Mouse (Mus musculus) CH12.LX (cell line): Measurements from ENCODE around the gene Slc44a1. TPM values are rescaled to one million over a fixed set of nuclear protein-coding genes. Genes with fewer than 3 reads are reported as not detected.

ENCODE experiments used
- DNase-seq: peaks from one replicate; pipeline ENCODE4 v3.0.0-alpha.2; 2013; ENCODE audit errors: extremely low read depth
- H3K27ac ChIP-seq: 2 replicates; pipeline ENCODE4 v1.5.1; 2012; ENCODE audit warnings: low read depth, mild to moderate bottlenecking, control low read depth, moderate library complexity; ENCODE audit not compliant: insufficient read depth
- H3K27me3 ChIP-seq: replicated peaks from 2 replicates; pipeline ENCODE3; 2012; ENCODE audit warnings: inconsistent platforms
- H3K36me3 ChIP-seq, 2 experiments: replicated peaks in 1 of 2; 2 replicates each; pipeline versions ENCODE3 to v1.6.1; 2012; ENCODE audit warnings: inconsistent platforms in 1 of 2, low read length in 1 of 2, mild to moderate bottlenecking in 1 of 2, mixed read lengths in 1 of 2, moderate library complexity in 1 of 2; ENCODE audit not compliant: control insufficient read depth in 1 of 2, insufficient read depth in 1 of 2
- H3K4me1 ChIP-seq, 2 experiments: 2 replicates each; pipeline ENCODE4 v1.6.1; 2012; ENCODE audit warnings: inconsistent platforms in 1 of 2, moderate library complexity in 1 of 2; ENCODE audit not compliant: insufficient read depth in 2 of 2, control insufficient read depth in 1 of 2
- H3K4me2 ChIP-seq: 2 replicates; pipeline ENCODE4 v1.6.1; 2012; ENCODE audit warnings: low read depth, mild to moderate bottlenecking, control low read depth; ENCODE audit not compliant: poor library complexity, insufficient read depth, severe bottlenecking
- H3K4me3 ChIP-seq, 3 experiments: fragments of 150-350 bp in 1 of 3; sonication (generic) in 1 of 3; replicated peaks in 1 of 3; 2 replicates each; pipeline versions ENCODE3 to v1.5.1; 2011 to 2012; ENCODE audit warnings: low read depth in 2 of 3, low read length in 2 of 3, mild to moderate bottlenecking in 2 of 3, moderate library complexity in 2 of 3, control low read depth in 1 of 3, improper control_type of control experiment in 1 of 3, inconsistent platforms in 1 of 3, mixed read lengths in 1 of 3; ENCODE audit not compliant: poor library complexity in 1 of 3
- H3K79me2 ChIP-seq: replicated peaks from 2 replicates; pipeline ENCODE4 v1.6.1; 2012; ENCODE audit warnings: mild to moderate bottlenecking, moderate library complexity; ENCODE audit not compliant: control insufficient read depth, poor library complexity, insufficient read depth, severe bottlenecking; ENCODE audit errors: extremely low read depth
- H3K9ac ChIP-seq: 2 replicates; pipeline ENCODE4 v1.6.1; 2012; ENCODE audit warnings: low read depth, mild to moderate bottlenecking, control low read depth, moderate library complexity; ENCODE audit not compliant: insufficient read depth
- H3K9me3 ChIP-seq: replicated peaks from 2 replicates; pipeline ENCODE3; 2012; ENCODE audit warnings: low read length, inconsistent platforms, mixed read lengths
- BHLHE40 ChIP-seq: IDR thresholded peaks from 2 replicates; pipeline ENCODE4 v1.6.1; 2011; ENCODE audit warnings: mild to moderate bottlenecking, low read depth, low read length, improper control_type of control experiment
- CHD2 ChIP-seq: IDR thresholded peaks from 2 replicates; pipeline ENCODE4 v1.6.1; 2011; ENCODE audit warnings: low read length, improper control_type of control experiment
- CTCF ChIP-seq, 2 experiments: IDR thresholded peaks in 1 of 2; conservative IDR thresholded peaks in 1 of 2; 2 replicates each; pipeline ENCODE4 v1.5.1; 2011 to 2012; ENCODE audit warnings: low read depth in 2 of 2, low read length in 2 of 2, improper control_type of control experiment in 1 of 2, inconsistent platforms in 1 of 2, mild to moderate bottlenecking in 1 of 2, moderate library complexity in 1 of 2
- ELF1 ChIP-seq: IDR thresholded peaks from 2 replicates; pipeline ENCODE4 v1.6.1; 2014; ENCODE audit warnings: low read depth, mild to moderate bottlenecking, inconsistent platforms, low read length, improper control_type of control experiment
- EP300 ChIP-seq: IDR thresholded peaks from 2 replicates; pipeline ENCODE4 v1.6.1; 2011; ENCODE audit warnings: low read length, improper control_type of control experiment
- ETS1 ChIP-seq: conservative IDR thresholded peaks from 2 replicates; pipeline ENCODE4 v1.6.1; 2012; ENCODE audit warnings: low read depth, mild to moderate bottlenecking, inconsistent platforms, low read length, improper control_type of control experiment, moderate library complexity
- GABPA ChIP-seq: IDR thresholded peaks from 2 replicates; pipeline ENCODE4 v1.6.1; 2012; ENCODE audit warnings: low read depth, low read length, improper control_type of control experiment, inconsistent platforms; ENCODE audit not compliant: insufficient replicate concordance
- HCFC1 ChIP-seq: IDR thresholded peaks from 2 replicates; pipeline ENCODE4 v1.6.1; 2012; ENCODE audit warnings: low read depth, mild to moderate bottlenecking, inconsistent platforms, low read length, improper control_type of control experiment
- IRF4 ChIP-seq: IDR thresholded peaks from 2 replicates; pipeline ENCODE4 v1.6.1; 2014; ENCODE audit warnings: low read depth, mild to moderate bottlenecking, inconsistent platforms, low read length, improper control_type of control experiment
- JUND ChIP-seq: conservative IDR thresholded peaks from 2 replicates; pipeline ENCODE4 v1.6.1; 2011; ENCODE audit warnings: low read depth, low read length, improper control_type of control experiment
- MAFK ChIP-seq: IDR thresholded peaks from 2 replicates; pipeline ENCODE4 v1.6.1; 2011; ENCODE audit warnings: low read length, improper control_type of control experiment; ENCODE audit not compliant: insufficient replicate concordance
- MAX ChIP-seq: IDR thresholded peaks from 2 replicates; pipeline ENCODE4 v1.6.1; 2011; ENCODE audit warnings: low read length, improper control_type of control experiment
- MAZ ChIP-seq: IDR thresholded peaks from 2 replicates; pipeline ENCODE4 v1.6.1; 2012; ENCODE audit warnings: low read depth, mild to moderate bottlenecking, inconsistent platforms, low read length, improper control_type of control experiment, moderate library complexity
- MEF2A ChIP-seq: IDR thresholded peaks from 2 replicates; pipeline ENCODE4 v1.6.1; 2014; ENCODE audit warnings: low read depth, mild to moderate bottlenecking, inconsistent platforms, low read length, improper control_type of control experiment, borderline replicate concordance
- MXI1 ChIP-seq: IDR thresholded peaks from 2 replicates; pipeline ENCODE4 v1.6.1; 2011; ENCODE audit warnings: mild to moderate bottlenecking, low read depth, low read length, improper control_type of control experiment
- MYC ChIP-seq: IDR thresholded peaks from 2 replicates; pipeline ENCODE4 v1.6.1; 2011; ENCODE audit warnings: low read depth, mild to moderate bottlenecking, improper control_type of control experiment, low read length
- NELFE ChIP-seq: IDR thresholded peaks from 2 replicates; pipeline ENCODE4 v1.6.1; 2011; ENCODE audit warnings: low read depth, low read length, improper control_type of control experiment
- NRF1 ChIP-seq: IDR thresholded peaks from 2 replicates; pipeline ENCODE4 v1.6.1; 2014; ENCODE audit warnings: low read depth, mild to moderate bottlenecking, inconsistent platforms, low read length, improper control_type of control experiment, moderate library complexity
- POLR2A ChIP-seq: IDR thresholded peaks from 2 replicates; pipeline ENCODE4 v1.6.1; 2011; ENCODE audit warnings: low read depth, mild to moderate bottlenecking, improper control_type of control experiment, low read length
- POLR2AphosphoS2 ChIP-seq: IDR thresholded peaks from 2 replicates; pipeline ENCODE4 v1.6.1; 2011; ENCODE audit warnings: low read depth, low read length, improper control_type of control experiment
- RAD21 ChIP-seq: IDR thresholded peaks from 2 replicates; pipeline ENCODE4 v1.6.1; 2011; ENCODE audit warnings: low read depth, mild to moderate bottlenecking, low read length, improper control_type of control experiment, moderate library complexity
- RCOR1 ChIP-seq: conservative IDR thresholded peaks from 2 replicates; pipeline ENCODE4 v1.6.1; 2012; ENCODE audit warnings: low read depth, mild to moderate bottlenecking, inconsistent platforms, low read length, improper control_type of control experiment
- SIN3A ChIP-seq: IDR thresholded peaks from 2 replicates; pipeline ENCODE4 v1.6.1; 2012; ENCODE audit warnings: low read length, improper control_type of control experiment, inconsistent platforms
- SMC3 ChIP-seq: IDR thresholded peaks from 2 replicates; pipeline ENCODE4 v1.6.1; 2011; ENCODE audit warnings: low read depth, low read length, improper control_type of control experiment
- TBP ChIP-seq: conservative IDR thresholded peaks from 2 replicates; pipeline ENCODE4 v1.6.1; 2011; ENCODE audit warnings: low read depth, low read length, improper control_type of control experiment
- TCF12 ChIP-seq: IDR thresholded peaks from 2 replicates; pipeline ENCODE4 v1.6.1; 2014; ENCODE audit warnings: low read depth, mild to moderate bottlenecking, inconsistent platforms, low read length, improper control_type of control experiment
- UBTF ChIP-seq: IDR thresholded peaks from 2 replicates; pipeline ENCODE4 v1.6.1; 2012; ENCODE audit warnings: low read depth, mild to moderate bottlenecking, inconsistent platforms, low read length, improper control_type of control experiment, moderate library complexity
- USF1 ChIP-seq: IDR thresholded peaks from 2 replicates; pipeline ENCODE4 v1.6.1; 2014; ENCODE audit warnings: low read depth, mild to moderate bottlenecking, inconsistent platforms, low read length, improper control_type of control experiment
- USF2 ChIP-seq: conservative IDR thresholded peaks from 2 replicates; pipeline ENCODE4 v1.6.1; 2011; ENCODE audit warnings: low read depth, low read length, improper control_type of control experiment
- ZC3H11A ChIP-seq: IDR thresholded peaks from 2 replicates; pipeline ENCODE4 v1.6.1; 2012; ENCODE audit warnings: low read depth, mild to moderate bottlenecking, inconsistent platforms, low read length, improper control_type of control experiment
- ZKSCAN1 ChIP-seq: IDR thresholded peaks from 2 replicates; pipeline ENCODE4 v1.6.1; 2012; ENCODE audit warnings: low read depth, inconsistent platforms, low read length, improper control_type of control experiment, borderline replicate concordance
- ZMIZ1 ChIP-seq: IDR thresholded peaks from 2 replicates; pipeline ENCODE4 v1.6.1; 2012; ENCODE audit warnings: low read depth, mild to moderate bottlenecking, inconsistent platforms, low read length, improper control_type of control experiment
- ZNF384 ChIP-seq: IDR thresholded peaks from 2 replicates; pipeline ENCODE4 v1.6.1; 2012; ENCODE audit warnings: low read depth, low read length, improper control_type of control experiment, inconsistent platforms
- dilution Hi-C: fragments of 300-500 bp; cut with MboI; formaldehyde crosslinking; loops from 2 replicates; pipeline ENCODE4 v1.14.3; 2020; ENCODE audit warnings: low sequenced_read_pairs; ENCODE audit not compliant: extremely low pct_unique_long_range_greater_than_20kb, extremely low pct_ligation_motif_present
- in situ Hi-C: fragments of 300-500 bp; cut with MboI; formaldehyde crosslinking; loops from 3 replicates; pipeline ENCODE4 v1.14.3; 2019; ENCODE audit warnings: low sequenced_read_pairs, low pct_ligation_motif_present, low pct_unique_long_range_greater_than_20kb, mixed read lengths
- polyA plus RNA-seq: library from polyadenylated mRNA; unstranded; fragments of >175 nt; gene quantifications from 2 replicates; pipeline ENCODE4 v1.2.1, GENCODE M21; 2012; ENCODE audit warnings: low read depth; ENCODE audit not compliant: insufficient read length
- total RNA-seq, 2 experiments: library from RNA; depleted of rRNA; stranded (reverse); fragments of 300-350 nt in 1 of 2; fragments of >200 nt in 1 of 2; gene quantifications; 2 replicates each; pipeline ENCODE4 v1.2.3; 2012 to 2014

Slc44a1 gene
- total and polyA plus RNA-seq, 3 experiments = 5.4 to 9.3 (median 6.6) TPM

DNA sequence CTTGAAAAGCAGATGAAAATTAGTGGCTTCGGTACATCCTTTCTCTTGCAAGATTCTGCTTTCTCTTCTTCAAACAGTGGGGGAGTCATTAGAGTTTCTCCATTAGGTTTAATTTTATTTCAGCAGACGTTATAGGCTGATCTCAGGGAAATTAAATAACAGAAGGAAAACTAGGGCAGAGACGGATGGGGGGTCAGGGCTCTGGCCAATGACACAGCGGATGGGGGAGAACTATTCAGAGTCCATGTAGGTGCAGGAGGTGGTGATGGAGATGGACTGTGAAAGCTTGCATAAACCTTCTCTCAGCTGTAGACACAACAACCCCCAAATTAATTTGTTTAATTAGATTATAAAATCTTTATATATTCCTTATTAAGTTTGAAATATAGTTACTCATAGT lies 20.8 kb downstream of the Slc44a1 start:
- in situ Hi-C loops = no loop called here
- no peak for TF ChIP-seq RAD21
- TF ChIP-seq UBTF = no peak
- TF ChIP-seq RCOR1 = no peak
- no peak for TF ChIP-seq ELF1
- TF ChIP-seq MAX = no peak
- TF ChIP-seq JUND = no peak
- TF ChIP-seq EP300 = no peak
- TF ChIP-seq MAFK = no peak
- TF ChIP-seq ETS1 = no peak
- no peak for TF ChIP-seq NRF1
- TF ChIP-seq ZKSCAN1 = no peak
- no peak for TF ChIP-seq NELFE
- TF ChIP-seq SMC3 = no peak
- TF ChIP-seq USF2 = no peak
- no peak for TF ChIP-seq MYC
- no peak for TF ChIP-seq ZNF384
- TF ChIP-seq POLR2AphosphoS2 = no peak
- TF ChIP-seq POLR2A = no peak
- no peak for TF ChIP-seq MAZ
- TF ChIP-seq CTCF (conservative IDR thresholded peaks at IDR 0.05 in 1 of 2, IDR thresholded peaks at IDR 0.05 in 1 of 2; ENCODE audit: low read depth in 2 of 2, low read length in 2 of 2) = no peak
- TF ChIP-seq, all 38 proteins: peak for 0
- Histone ChIP-seq H3K4me3 (no peak overlapping the region), H3K9me3 (no peaks in the 10 kb centered on the region), H3K79me2 (no peaks in the 10 kb centered on the region), H3K27ac (no peak overlapping the region), H3K9ac (no peak overlapping the region), H3K4me2 (no peak overlapping the region), H3K4me1 (peaks cover 0 to 7% of the 10 kb centered on the region in 2 experiments; a peak in 3 of 4 replicates), H3K36me3 (no peaks in the 10 kb centered on the region), H3K27me3 (no peaks in the 10 kb centered on the region)
- no peak for DNase-seq
- dilution Hi-C loops = no loop called here

DNA sequence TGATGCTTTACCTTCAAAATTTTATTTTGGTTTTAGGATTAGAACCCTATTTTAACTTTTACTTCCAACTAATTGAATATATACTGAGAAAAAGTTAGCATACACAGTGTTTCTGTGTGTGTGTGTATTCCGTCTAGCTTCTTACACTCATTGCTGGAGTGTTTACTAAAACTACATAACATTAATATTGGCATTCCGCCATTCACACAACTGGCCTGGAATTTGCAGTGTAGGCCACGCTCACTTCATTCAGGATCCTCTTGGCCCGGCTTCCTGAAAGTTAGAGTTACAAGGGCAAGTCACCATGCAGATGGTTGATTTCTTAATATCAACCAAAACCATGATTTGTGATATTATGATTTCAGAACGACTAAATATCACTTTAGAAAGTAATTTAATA lies 21.9 kb downstream of the Slc44a1 start:
- no peaks in the 10 kb centered on the region for H3K27me3 ChIP-seq
- dilution Hi-C loops = no loop called here
- no peak for TF ChIP-seq BHLHE40
- TF ChIP-seq RAD21 = no peak
- no peak for TF ChIP-seq GABPA
- TF ChIP-seq TCF12 = no peak
- no peak for TF ChIP-seq MEF2A
- no peak for TF ChIP-seq MXI1
- no peak for TF ChIP-seq RCOR1
- no peak for TF ChIP-seq CHD2
- TF ChIP-seq NRF1 = no peak
- TF ChIP-seq ZC3H11A = no peak
- no peak for TF ChIP-seq TBP
- no peak for TF ChIP-seq CTCF (conservative IDR thresholded peaks at IDR 0.05 in 1 of 2, IDR thresholded peaks at IDR 0.05 in 1 of 2; ENCODE audit: low read depth in 2 of 2, low read length in 2 of 2)
- TF ChIP-seq HCFC1 = no peak
- no peak for TF ChIP-seq ZMIZ1
- no peak for TF ChIP-seq ELF1
- no peak for TF ChIP-seq MAX
- TF ChIP-seq SIN3A = no peak
- no peak for TF ChIP-seq ETS1
- TF ChIP-seq USF1 = no peak
- TF ChIP-seq IRF4 = no peak

More for the DNA sequence above, 21.9 kb downstream of the Slc44a1 start:
- peaks cover 0 to 7% of the 10 kb centered on the region in 2 experiments; a peak in 2 of 4 replicates for H3K4me1 ChIP-seq
- in situ Hi-C loops = no loop called here
- no peak overlapping the region for H3K27ac ChIP-seq
- H3K4me2 ChIP-seq = no peak overlapping the region
- DNase-seq = no peak
- H3K4me3 ChIP-seq = no peak overlapping the region
- no peaks in the 10 kb centered on the region for H3K79me2 ChIP-seq
- no peaks in the 10 kb centered on the region for H3K36me3 ChIP-seq
- no peak overlapping the region for H3K9ac ChIP-seq
- no peaks in the 10 kb centered on the region for H3K9me3 ChIP-seq
